18 mouse cellular contexts compared by ENCODE assay signal in the genomic region with DNA sequence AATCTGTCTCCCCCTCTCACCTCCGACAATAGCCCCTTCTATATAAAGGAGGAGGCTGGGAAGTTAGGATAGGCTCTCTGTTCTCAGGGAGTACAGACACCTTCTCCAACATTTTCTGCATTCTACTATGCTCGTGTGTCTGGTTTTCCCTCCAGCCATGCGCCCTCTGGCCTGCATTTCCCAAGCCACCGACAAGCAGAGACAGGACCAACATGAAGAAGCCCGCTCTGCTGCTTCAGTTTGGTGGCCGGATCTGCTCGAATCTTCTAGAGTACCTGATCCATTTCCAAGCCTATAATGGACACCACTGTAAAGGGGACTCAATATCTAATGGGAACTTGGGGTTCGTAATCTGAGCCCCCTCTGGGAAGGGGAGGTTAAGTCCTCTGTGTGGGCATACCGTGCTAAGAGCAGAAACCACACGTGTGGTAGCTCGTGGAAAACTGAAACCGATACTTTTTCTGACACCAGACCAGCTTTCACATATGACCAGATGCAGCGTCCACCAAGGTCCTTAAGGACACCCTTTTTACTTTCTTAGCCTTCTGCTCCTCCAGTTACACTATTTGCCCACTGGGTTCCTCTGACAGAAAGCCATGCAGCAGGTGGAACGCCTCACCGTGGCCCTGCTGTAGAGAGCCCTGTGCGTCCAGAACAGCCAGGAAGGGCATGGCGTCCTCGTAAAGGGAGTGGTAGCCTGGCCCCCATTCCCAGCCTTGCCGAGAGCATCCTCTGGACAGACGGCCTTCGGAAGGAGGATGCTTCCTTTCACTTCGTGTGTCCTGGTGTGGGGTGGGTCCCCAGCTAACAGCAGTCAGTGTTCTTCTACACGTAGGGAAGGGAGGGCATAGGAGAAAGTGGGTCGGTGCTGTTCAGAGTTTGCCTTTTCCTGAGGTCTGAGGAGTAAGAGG. TPM values are rescaled to one million over a fixed set of nuclear protein-coding genes. Genes with fewer than 3 reads are reported as not detected.
DNase-seq lines count a peak whose midpoint lies in the region; ATAC-seq lines count a peak whose summit lies in the region.
"Had no signal": no experiment of that assay in that cellular context is flagged by ENCODE, and none has a peak within 500 bp of the region (broad histone marks: within the 10 kb centered on the region; RNA-seq: fewer than 3 reads in every experiment).

No protein-coding gene starts in this region.

- peaks cover 41% of the 10 kb centered on the region for H3K4me1 ChIP-seq in heart, embryonic 13.5 days
- peaks cover 3% of the 10 kb centered on the region; the same call in 1 of the 2 replicates for H3K4me1 ChIP-seq in megakaryocyte, embryonic 14.5 days
- H3K4me1 ChIP-seq in embryonic facial prominence, embryonic 10.5 days: peaks cover 39% of the 10 kb centered on the region
- peaks cover 22% of the 10 kb centered on the region for H3K4me1 ChIP-seq in limb, embryonic 15.5 days

- no peak for ATAC-seq in heart, embryonic 13.5 days (ENCODE audit: extremely low read depth, insufficient number of reproducible peaks, low FRiP score, low TSS enrichment)
- ATAC-seq in megakaryocyte, adult 5-6 weeks (ENCODE audit: poor library complexity, severe bottlenecking): no peak
- ATAC-seq in limb, embryonic 15.5 days (ENCODE audit: insufficient number of reproducible peaks, low FRiP score, low TSS enrichment, low read depth): 0 out of 2 replicates have a peak, but pooled peaks have one; percentile 19
- ATAC-seq: forebrain, postnatal 0 days; hindbrain, postnatal 0 days; midbrain, embryonic 16.5 days had no signal

- intact Hi-C loops in heart, postnatal 14 days (cut with DNase I): no loop called here

- no peak overlapping the region for H3K4me2 ChIP-seq in heart, embryonic 13.5 days
- no peak overlapping the region for H3K4me2 ChIP-seq in limb, embryonic 15.5 days
- H3K4me2 ChIP-seq: embryonic facial prominence, embryonic 12.5 days; neural tube, embryonic 13.5 days had no signal

- H3K27me3 ChIP-seq in heart, embryonic 13.5 days (replicated peaks): no peaks in the 10 kb centered on the region
- peaks cover 14% of the 10 kb centered on the region for H3K27me3 ChIP-seq in megakaryocyte, embryonic 14.5 days (replicated peaks)
- no peaks in the 10 kb centered on the region for H3K27me3 ChIP-seq in embryonic facial prominence, embryonic 10.5 days (replicated peaks; ENCODE audit: low read depth, poor library complexity, severe bottlenecking)
- no peaks in the 10 kb centered on the region for H3K27me3 ChIP-seq in limb, embryonic 15.5 days
- H3K27me3 ChIP-seq: embryonic facial prominence, embryonic 12.5 days; neural tube, embryonic 13.5 days had no signal

- H3K36me3 ChIP-seq in heart, embryonic 13.5 days: no peaks in the 10 kb centered on the region
- H3K36me3 ChIP-seq in megakaryocyte, embryonic 14.5 days (replicated peaks; ENCODE audit: low read length): no peaks in the 10 kb centered on the region
- no peaks in the 10 kb centered on the region for H3K36me3 ChIP-seq in embryonic facial prominence, embryonic 10.5 days (replicated peaks)
- no peaks in the 10 kb centered on the region for H3K36me3 ChIP-seq in limb, embryonic 15.5 days
- H3K36me3 ChIP-seq: embryonic facial prominence, embryonic 12.5 days; neural tube, embryonic 13.5 days had no signal

- 75% methylated on average over 24 of the region's 24 CpGs for WGBS in heart, embryonic 13.5 days
- WGBS in embryonic facial prominence, embryonic 10.5 days: 81% methylated on average over 24 of the region's 24 CpGs
- WGBS in limb, embryonic 15.5 days: 58% methylated on average over 24 of the region's 24 CpGs

- H3K9ac ChIP-seq in heart, embryonic 13.5 days: no peak overlapping the region
- no peak overlapping the region for H3K9ac ChIP-seq in limb, embryonic 15.5 days
- H3K9ac ChIP-seq: embryonic facial prominence, embryonic 12.5 days; forebrain, postnatal 0 days; liver, embryonic 14.5 days; neural tube, embryonic 13.5 days had no signal

- DNase-seq in heart, postnatal 14 days: no peak
- DNase-seq in embryonic facial prominence, embryonic 10.5 days (ENCODE audit: low spot score): peak; percentile 15
- DNase-seq in cerebellum, postnatal 25 days: no peak
- no peak for DNase-seq in ovary, postnatal 36 days (ENCODE audit: low spot score)
- DNase-seq: cerebellum, adult 9-11 months; forebrain, postnatal 0 days; lung, postnatal 36 days; thymus, postnatal 14 days had no signal

- peak overlapping the region; percentile 78; the same call in 1 of the 2 replicates for H3K27ac ChIP-seq in heart, embryonic 13.5 days (replicated peaks)
- peak overlapping the region; percentile 70 for H3K27ac ChIP-seq in embryonic facial prominence, embryonic 10.5 days (replicated peaks)
- H3K27ac ChIP-seq in limb, embryonic 15.5 days: peak overlapping the region; percentile 2; the same call in 1 of the 2 replicates
- H3K27ac ChIP-seq: hindbrain, postnatal 0 days; liver, embryonic 14.5 days; neural tube, embryonic 13.5 days had no signal

- H3K9me3 ChIP-seq in heart, embryonic 13.5 days: no peaks in the 10 kb centered on the region
- no peaks in the 10 kb centered on the region for H3K9me3 ChIP-seq in megakaryocyte, embryonic 14.5 days
- H3K9me3 ChIP-seq in embryonic facial prominence, embryonic 10.5 days: no peaks in the 10 kb centered on the region
- H3K9me3 ChIP-seq in limb, embryonic 15.5 days: no peaks in the 10 kb centered on the region
- H3K9me3 ChIP-seq: embryonic facial prominence, embryonic 12.5 days; neural tube, embryonic 13.5 days had no signal

- H3K4me3 ChIP-seq in heart, embryonic 13.5 days: no peak overlapping the region
- H3K4me3 ChIP-seq in megakaryocyte, embryonic 14.5 days (replicated peaks): peak overlapping the region; percentile 20
- no peak overlapping the region for H3K4me3 ChIP-seq in embryonic facial prominence, embryonic 10.5 days
- no peak overlapping the region for H3K4me3 ChIP-seq in limb, embryonic 15.5 days
- H3K4me3 ChIP-seq: embryonic facial prominence, embryonic 12.5 days; layer of hippocampus, adult 2 months; neural tube, embryonic 13.5 days had no signal

RNA-seq across cellular contexts. Expression of a gene that starts 17.6 kb away (rescaled TPM):
- polyA plus RNA-seq in heart, embryonic 13.5 days (2015; fragmentation: Nextera tagmentation; extraction: Ambion mirVana): 58.9 and 60.2 TPM in 2 replicates
- 10 to 100 TPM; 35.0 to 39.5 TPM for total RNA-seq in heart, postnatal 14 days (2021)
- polyA plus RNA-seq in megakaryocyte, embryonic 14.5 days (2012; ENCODE audit: insufficient read depth, low replicate concordance): 2.0 and 13.0 TPM in 2 replicates
- 41.8 and 43.9 TPM in 2 replicates for total RNA-seq in megakaryocyte, adult 5-6 weeks (2015)
- 43.9 and 46.7 TPM in 2 replicates for total RNA-seq in megakaryocyte, adult 5-6 weeks (2017)
- 138 and 149 TPM in 2 replicates for polyA plus RNA-seq in embryonic facial prominence, embryonic 10.5 days (2016; fragmentation: Nextera tagmentation; extraction: Ambion mirVana)
- polyA plus RNA-seq in limb, embryonic 15.5 days (2015; fragmentation: Nextera tagmentation; extraction: Ambion mirVana): 74.5 and 76.8 TPM in 2 replicates

RNA-seq across cellular contexts. Expression of a gene that starts 36.5 kb away (rescaled TPM):
- 9.9 and 10.7 TPM in 2 replicates for polyA plus RNA-seq in heart, embryonic 13.5 days (2015; fragmentation: Nextera tagmentation; extraction: Ambion mirVana)
- total RNA-seq in heart, postnatal 14 days (2021): 10 to 100 TPM; 14.4 to 15.0 TPM
- 8.9 and 16.2 TPM in 2 replicates for polyA plus RNA-seq in megakaryocyte, embryonic 14.5 days (2012; ENCODE audit: insufficient read depth, low replicate concordance)
- 22.6 and 26.6 TPM in 2 replicates for total RNA-seq in megakaryocyte, adult 5-6 weeks (2015)
- total RNA-seq in megakaryocyte, adult 5-6 weeks (2017): 18.5 and 19.0 TPM in 2 replicates
- 18.5 and 20.5 TPM in 2 replicates for polyA plus RNA-seq in embryonic facial prominence, embryonic 10.5 days (2016; fragmentation: Nextera tagmentation; extraction: Ambion mirVana)
- 16.5 and 18.2 TPM in 2 replicates for polyA plus RNA-seq in limb, embryonic 15.5 days (2015; fragmentation: Nextera tagmentation; extraction: Ambion mirVana)

Comparison
In these comparisons a context has a peak if more than half of its experiments do, and no peak if none do; other contexts are left out.
1. H3K27ac ChIP-seq: peak in every context shown above with its lines; median percentile 78 in heart, embryonic 13.5 days; 70 in embryonic facial prominence, embryonic 10.5 days; 2 in limb, embryonic 15.5 days.